Mouse (Mus musculus) C2C12 (cell line): Measurements from ENCODE around the gene Gas6. TPM values are rescaled to one million over a fixed set of nuclear protein-coding genes. Genes with fewer than 3 reads are reported as not detected.

ENCODE experiments used
- H3K27me3 ChIP-seq: one replicate; pipeline ENCODE4 v1.6.1; 2011; ENCODE audit not compliant: control insufficient read depth, insufficient read depth, insufficient read length
- H3K36me3 ChIP-seq: one replicate; pipeline ENCODE4 v1.6.1; 2011; ENCODE audit not compliant: control insufficient read depth, insufficient read depth
- H3K4me3 ChIP-seq: one replicate; pipeline ENCODE4 v1.5.1; 2011; ENCODE audit warnings: mild to moderate bottlenecking, control low read depth; ENCODE audit not compliant: poor library complexity, insufficient read depth, severe bottlenecking
- H3K79me2 ChIP-seq: one replicate; pipeline ENCODE4 v1.6.1; 2011; ENCODE audit not compliant: control insufficient read depth, insufficient read depth
- H3K79me3 ChIP-seq: one replicate; pipeline ENCODE4 v1.6.1; 2011; ENCODE audit warnings: low read depth, control low read depth
- H3ac ChIP-seq: one replicate; pipeline ENCODE3; 2011; ENCODE audit warnings: low read depth; ENCODE audit not compliant: control insufficient read depth, insufficient read length
- CEBPB ChIP-seq: IDR thresholded peaks from one replicate; pipeline ENCODE4 v1.6.1; 2011; ENCODE audit warnings: low read depth, mild to moderate bottlenecking, control low read depth, moderate library complexity
- CTCF ChIP-seq: IDR thresholded peaks from one replicate; pipeline ENCODE4 v1.5.1; 2011; ENCODE audit not compliant: control insufficient read depth, insufficient read depth, insufficient read length
- FOSL1 ChIP-seq: IDR thresholded peaks from one replicate; pipeline ENCODE4 v1.8.0; 2011; ENCODE audit warnings: mild to moderate bottlenecking, low read length; ENCODE audit not compliant: poor library complexity, insufficient read depth, severe bottlenecking
- MAX ChIP-seq: IDR thresholded peaks from one replicate; pipeline ENCODE4 v1.6.1; 2011; ENCODE audit warnings: mild to moderate bottlenecking, control low read depth
- MYOD1 ChIP-seq: IDR thresholded peaks from one replicate; pipeline ENCODE4 v1.6.1; 2011; ENCODE audit warnings: low read depth; ENCODE audit not compliant: control insufficient read depth, insufficient read length
- MYOG ChIP-seq: IDR thresholded peaks from one replicate; pipeline ENCODE4 v1.6.1; 2011; ENCODE audit not compliant: control insufficient read depth, insufficient read length; ENCODE audit errors: extremely low read depth
- USF1 ChIP-seq: IDR thresholded peaks from one replicate; pipeline ENCODE4 v1.6.1; 2011; ENCODE audit warnings: low read depth, mild to moderate bottlenecking, control low read depth, moderate library complexity
- polyA plus RNA-seq: library from polyadenylated mRNA; unstranded; fragments of >200 nt; fragmentation: generic; extraction: Trizol; gene quantifications from one replicate; pipeline ENCODE4 v1.2.1, GENCODE M21; 2012; ENCODE audit warnings: missing spikeins

Gene Gas6
- polyA plus RNA-seq, 1 experiment = 0.73 TPM

- Histone ChIP-seq H3K36me3 (no peaks in the 10 kb centered on the region), H3ac (no peak overlapping the region)
These were observed 66.9 kb downstream of the Gas6 start for GRCm38 (mm10) chr8:13427351-13427750.

GRCm38 (mm10) chr8:13420970-13421369, 73.3 kb downstream of the Gas6 start:
- no peaks in the 10 kb centered on the region for H3K36me3 ChIP-seq
- no peaks in the 10 kb centered on the region for H3K79me3 ChIP-seq
- peaks cover 36% of the 10 kb centered on the region for H3K27me3 ChIP-seq
- H3K79me2 ChIP-seq = no peaks in the 10 kb centered on the region
- H3ac ChIP-seq = no peak overlapping the region
- H3K4me3 ChIP-seq = no peak overlapping the region
- TF ChIP-seq MYOD1 = no peak
- no peak for TF ChIP-seq FOSL1
- no peak for TF ChIP-seq MYOG
- TF ChIP-seq MAX = no peak
- TF ChIP-seq CEBPB = no peak
- no peak for TF ChIP-seq CTCF
- TF ChIP-seq USF1 = no peak

More at GRCm38 (mm10) chr8:13427351-13427750, 66.9 kb downstream of the Gas6 start:
- Histone ChIP-seq H3K79me2 (no peaks in the 10 kb centered on the region), H3K27me3 (peaks cover 55% of the 10 kb centered on the region), H3K4me3 (no peak overlapping the region), H3K79me3 (no peaks in the 10 kb centered on the region)
- TF ChIP-seq MAX (no peak), CEBPB (no peak), FOSL1 (no peak), USF1 (no peak), CTCF (no peak), MYOD1 (no peak), MYOG (no peak)

GRCm38 (mm10) chr8:13419111-13419639, 75.1 kb downstream of the Gas6 start:
- no peaks in the 10 kb centered on the region for H3K79me3 ChIP-seq
- H3K27me3 ChIP-seq = peaks cover 42% of the 10 kb centered on the region
- H3K36me3 ChIP-seq = no peaks in the 10 kb centered on the region
- TF ChIP-seq MYOG = no peak
- TF ChIP-seq CEBPB = no peak
- no peak for TF ChIP-seq FOSL1
- no peak for TF ChIP-seq USF1
- TF ChIP-seq MYOD1 = no peak
- TF ChIP-seq MAX = no peak
- no peak for TF ChIP-seq CTCF
- H3ac ChIP-seq = no peak overlapping the region
- H3K4me3 ChIP-seq = no peak overlapping the region
- H3K79me2 ChIP-seq = no peaks in the 10 kb centered on the region

GRCm38 (mm10) chr8:13415879-13416278, 78.4 kb downstream of the Gas6 start:
- Histone ChIP-seq H3K79me3 (no peaks in the 10 kb centered on the region), H3K79me2 (no peaks in the 10 kb centered on the region), H3ac (no peak overlapping the region), H3K36me3 (no peaks in the 10 kb centered on the region), H3K4me3 (no peak overlapping the region), H3K27me3 (peaks cover 51% of the 10 kb centered on the region)
- TF ChIP-seq FOSL1 = no peak
- TF ChIP-seq CTCF = no peak
- TF ChIP-seq MYOG = no peak
- TF ChIP-seq CEBPB = no peak
- no peak for TF ChIP-seq MYOD1
- TF ChIP-seq USF1 = no peak
- TF ChIP-seq MAX = no peak

Other genes starting within 250 kb of the Gas6 start
- gene Adprhl1, start 240.3 kb downstream of the Gas6 start, polyA plus RNA-seq = 0.04 TPM
- 12.2 TPM for gene Dcun1d2, start 206.4 kb downstream of the Gas6 start, polyA plus RNA-seq
- gene Tmco3, start 206.3 kb downstream of the Gas6 start, polyA plus RNA-seq = 11.9 TPM
- 124 TPM for gene Tfdp1, start 155.7 kb downstream of the Gas6 start, polyA plus RNA-seq
- gene Atp4b, start 97.7 kb downstream of the Gas6 start, polyA plus RNA-seq = not detected
- not detected for gene Grk1, start 89.4 kb downstream of the Gas6 start, polyA plus RNA-seq
- not detected for gene Tmem255b, start 59.3 kb downstream of the Gas6 start, polyA plus RNA-seq
- not detected for gene 1700029H14Rik, start 68.0 kb upstream of the Gas6 start, polyA plus RNA-seq
- gene Rasa3, start 183.1 kb upstream of the Gas6 start, polyA plus RNA-seq = 67.0 TPM
- not detected for gene Cfap97d2, start 211.4 kb upstream of the Gas6 start, polyA plus RNA-seq